Mouse (Mus musculus) adrenal gland, postnatal 25 days (tissue): ENCODE measurements at regions not wholly inside any gene's neighbourhood (a gene's known extent, or its start where the extent isn't known, plus 50 kb on each side); places are given as distances from the start of the nearest gene placed in this dataset.

ENCODE experiments used
- DNase-seq: peaks from one replicate; pipeline ENCODE4 v3.0.0; 2021; ENCODE audit warnings: mixed read lengths

GRCm38 (mm10) chr13:110450526-110450925 is 55.7 kb downstream of the Plk2 start:
- no peak for DNase-seq

- no peak for DNase-seq
Measured at GRCm38 (mm10) chr13:110452009-110452525, 57.2 kb downstream of the Plk2 start.

DNA sequence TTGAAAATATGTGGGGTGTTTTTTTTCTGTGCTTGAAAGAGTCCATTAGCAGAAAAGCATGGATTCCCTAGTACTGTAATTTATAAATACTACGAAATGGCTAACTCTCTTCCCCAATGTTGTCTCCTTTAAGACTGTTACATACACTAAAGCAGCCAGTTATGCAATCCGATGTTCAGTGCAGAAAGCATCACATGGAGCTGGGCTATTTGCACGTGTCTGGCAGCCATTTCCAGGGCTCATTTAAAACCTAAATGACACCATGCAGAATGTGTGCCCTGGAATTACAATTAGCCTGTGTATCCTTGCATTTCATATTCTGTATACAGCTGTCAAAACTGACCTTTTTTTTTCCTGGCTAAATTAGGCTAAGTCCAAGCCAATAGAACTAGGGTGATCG is 60.2 kb downstream of the Plk2 start:
- DNase-seq, result no peak

- DNase-seq, result no peak
Measured at GRCm38 (mm10) chr13:110455569-110456196, 60.8 kb downstream of the Plk2 start.

DNA sequence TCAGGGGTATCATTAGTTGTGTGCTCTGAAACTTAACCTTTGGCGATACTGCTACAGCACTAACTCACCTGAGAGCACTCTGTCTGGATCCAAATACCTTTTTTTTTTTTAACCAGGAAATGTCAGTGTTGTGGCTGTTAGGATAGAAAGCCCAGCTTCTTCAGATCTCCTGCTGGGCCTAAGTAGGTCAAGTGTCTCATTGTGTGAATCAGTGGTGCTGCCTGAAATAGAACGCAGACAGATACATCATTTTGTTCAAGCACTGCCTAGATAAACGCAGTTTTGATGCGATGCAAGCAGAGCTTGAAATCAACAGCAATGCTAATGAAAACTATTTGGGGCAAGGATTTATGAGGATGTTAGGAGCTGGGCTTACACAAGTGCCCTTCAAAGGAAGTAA is 63.9 kb downstream of the Plk2 start:
- DNase-seq, result no peak

DNA sequence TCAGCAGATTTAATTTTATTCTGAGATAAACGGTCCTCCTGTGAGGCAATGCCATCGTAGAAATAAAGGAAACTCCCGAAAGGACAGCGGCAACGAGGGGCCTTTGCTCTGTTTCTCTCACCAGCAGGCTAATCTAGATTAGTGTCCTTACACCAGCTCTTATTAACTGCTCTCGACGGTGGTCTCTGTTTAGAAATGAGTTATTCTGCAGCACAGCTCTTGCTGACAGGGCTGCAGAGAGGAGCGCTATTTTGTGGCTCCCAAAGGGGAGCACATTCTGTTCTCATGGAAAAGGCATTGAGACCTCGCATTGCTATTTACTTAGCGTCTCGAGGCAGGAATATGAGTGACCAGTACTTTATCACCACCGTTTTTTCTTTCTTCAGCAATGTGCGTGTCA is 66.7 kb downstream of the Plk2 start:
- DNase-seq, result no peak

GRCm38 (mm10) chr13:110471526-110471925 is 76.7 kb downstream of the Plk2 start:
- DNase-seq, result no peak

GRCm38 (mm10) chr13:110477709-110478108 is 82.9 kb downstream of the Plk2 start:
- DNase-seq, result no peak

DNA sequence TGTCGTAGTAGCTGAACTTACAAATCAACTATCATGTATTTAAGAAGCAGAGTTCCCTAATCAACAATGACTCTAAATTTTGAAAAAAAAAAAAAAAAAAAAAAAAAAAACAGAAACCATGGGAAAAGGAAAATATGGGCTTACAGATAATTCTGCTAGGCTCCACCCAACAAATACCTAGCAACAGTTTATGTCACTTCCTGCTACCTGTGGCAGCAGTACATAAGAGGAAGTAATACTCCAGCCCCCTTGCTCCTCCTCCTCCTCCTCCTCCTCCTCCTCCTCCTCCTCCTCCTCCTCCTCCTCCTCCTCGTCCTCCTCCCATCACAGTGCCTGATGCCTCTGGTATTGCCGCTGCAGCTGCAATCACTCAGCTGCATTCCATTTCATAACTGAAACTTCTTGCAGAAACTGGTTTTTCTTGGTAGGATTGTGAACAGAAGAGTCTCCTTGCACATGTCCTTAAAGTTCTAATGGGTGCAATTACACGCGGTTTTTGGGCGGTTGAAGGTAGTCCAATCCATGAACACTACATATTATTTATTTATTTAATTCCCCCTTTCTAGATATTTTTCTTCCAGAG is 89.6 kb downstream of the Plk2 start:
- DNase-seq, result no peak

DNA sequence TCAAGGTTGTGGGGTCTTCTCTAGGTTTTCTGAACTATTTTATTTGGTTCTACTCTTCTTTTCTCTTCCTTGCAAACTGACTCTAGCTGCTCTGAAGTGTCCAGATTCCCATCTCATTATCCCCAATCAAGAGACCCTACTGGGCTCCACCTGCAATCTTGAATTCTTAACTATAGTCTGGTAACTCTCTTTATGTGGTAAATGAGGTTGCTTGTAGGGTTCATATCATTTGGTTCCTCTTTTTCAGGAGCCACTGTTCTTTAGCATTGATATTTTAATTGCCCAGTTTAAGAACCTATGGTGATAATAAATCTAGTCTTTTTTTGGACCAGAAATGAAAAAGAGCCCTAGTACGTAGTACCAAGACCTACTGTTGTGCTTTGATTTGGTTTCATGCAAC is 90.7 kb downstream of the Plk2 start:
- no peak for DNase-seq

- no peak for DNase-seq
Measured at GRCm38 (mm10) chr13:110490166-110490565, 95.3 kb downstream of the Plk2 start.

- peak; percentile 12 for DNase-seq
Measured at GRCm38 (mm10) chr13:110492296-110493001, 97.6 kb downstream of the Plk2 start.

- no peak for DNase-seq
Measured at GRCm38 (mm10) chr13:110493002-110493552, 98.2 kb downstream of the Plk2 start.

DNA sequence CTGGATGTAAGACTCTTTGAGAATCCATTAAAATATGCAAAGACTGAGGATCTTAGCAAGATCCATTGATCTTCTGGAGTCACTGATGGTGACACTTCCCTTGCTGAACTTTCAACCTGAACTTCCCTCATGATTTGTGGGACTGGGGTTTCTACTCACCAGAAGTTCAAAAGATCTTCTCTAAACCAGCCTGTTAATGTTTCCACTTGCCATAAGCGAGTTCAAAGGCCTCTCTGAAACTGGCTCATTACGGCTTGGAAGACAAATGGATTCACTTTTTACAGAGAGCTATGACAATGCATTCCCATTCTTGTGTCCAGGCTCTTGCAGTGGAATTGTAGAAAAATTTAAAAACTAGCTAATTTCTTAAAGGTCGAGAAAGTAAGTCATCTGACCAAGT is 102.6 kb downstream of the Plk2 start:
- no peak for DNase-seq

DNA sequence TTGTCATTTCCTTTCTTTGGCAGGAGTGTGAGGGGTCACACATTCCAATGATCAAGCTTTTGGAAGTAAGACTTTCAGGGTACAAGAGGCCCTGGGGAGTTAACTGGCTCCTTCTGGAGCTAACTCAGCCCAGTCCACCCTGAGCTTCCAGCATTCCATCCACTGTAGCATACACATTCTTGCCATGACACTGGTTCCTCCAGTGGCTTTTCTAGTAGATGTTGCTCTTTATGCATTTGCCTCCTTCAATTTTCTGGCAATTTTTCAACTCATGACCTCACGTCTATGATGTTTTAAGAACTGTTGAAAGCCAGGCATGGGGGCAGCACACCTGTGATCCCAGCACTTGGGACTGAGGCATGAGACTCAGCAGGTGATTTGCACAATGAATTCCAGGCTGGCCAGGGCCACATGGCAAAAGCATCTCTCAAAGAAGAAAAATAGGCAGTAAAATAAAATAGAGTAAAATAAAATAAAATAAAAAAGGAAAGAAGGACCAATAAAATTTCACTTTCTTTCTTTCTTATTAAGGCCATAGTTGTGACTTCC is 113.0 kb downstream of the Plk2 start:
- no peak for DNase-seq

DNA sequence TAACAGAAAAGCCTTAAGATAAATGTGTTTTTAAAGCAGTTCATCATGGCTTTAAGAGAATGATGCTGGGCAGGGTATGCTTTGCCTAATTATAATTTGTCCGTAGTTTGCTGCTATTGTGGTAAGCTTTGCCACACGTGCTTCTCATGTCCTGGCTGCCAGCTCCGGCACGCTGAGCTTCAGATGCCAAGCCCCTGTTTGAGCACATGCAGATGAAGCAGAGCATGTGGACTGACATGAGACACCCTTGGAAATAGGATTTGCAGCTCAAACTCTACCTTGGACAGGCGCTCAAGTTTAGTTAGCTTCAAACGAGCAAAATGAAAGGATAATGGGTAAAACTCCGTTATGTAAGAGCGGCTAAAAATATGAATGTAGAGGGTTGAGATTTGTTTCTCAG is 123.1 kb downstream of the Plk2 start:
- no peak for DNase-seq

GRCm38 (mm10) chr13:110522974-110523373 is 128.1 kb downstream of the Plk2 start:
- DNase-seq, result no peak

- no peak for DNase-seq
Measured at GRCm38 (mm10) chr13:110527681-110528080, 132.8 kb downstream of the Plk2 start.

- no peak for DNase-seq
Measured at GRCm38 (mm10) chr13:110529624-110530023, 134.8 kb downstream of the Plk2 start.

GRCm38 (mm10) chr13:110534320-110534764 is 139.5 kb downstream of the Plk2 start:
- DNase-seq, result no peak

- DNase-seq, result no peak
Measured at GRCm38 (mm10) chr13:110535785-110536184, 140.9 kb downstream of the Plk2 start.

- DNase-seq, result peak; percentile 18
Measured at GRCm38 (mm10) chr13:110537960-110538463, 143.2 kb downstream of the Plk2 start.
